Mouse (Mus musculus) brain, adult 2 months (tissue): ENCODE measurements around the gene Jun.

Experiments used
- DNase-seq: peaks from one replicate; pipeline ENCODE4 v3.0.0; 2011; ENCODE audit warnings: low read depth, low spot score

Jun gene

GRCm38 (mm10) chr4:95073214-95073750 is 21.3 kb upstream of the Jun start:
- no peak for DNase-seq

GRCm38 (mm10) chr4:95070407-95070806 is 18.4 kb upstream of the Jun start:
- DNase-seq = no peak

DNA sequence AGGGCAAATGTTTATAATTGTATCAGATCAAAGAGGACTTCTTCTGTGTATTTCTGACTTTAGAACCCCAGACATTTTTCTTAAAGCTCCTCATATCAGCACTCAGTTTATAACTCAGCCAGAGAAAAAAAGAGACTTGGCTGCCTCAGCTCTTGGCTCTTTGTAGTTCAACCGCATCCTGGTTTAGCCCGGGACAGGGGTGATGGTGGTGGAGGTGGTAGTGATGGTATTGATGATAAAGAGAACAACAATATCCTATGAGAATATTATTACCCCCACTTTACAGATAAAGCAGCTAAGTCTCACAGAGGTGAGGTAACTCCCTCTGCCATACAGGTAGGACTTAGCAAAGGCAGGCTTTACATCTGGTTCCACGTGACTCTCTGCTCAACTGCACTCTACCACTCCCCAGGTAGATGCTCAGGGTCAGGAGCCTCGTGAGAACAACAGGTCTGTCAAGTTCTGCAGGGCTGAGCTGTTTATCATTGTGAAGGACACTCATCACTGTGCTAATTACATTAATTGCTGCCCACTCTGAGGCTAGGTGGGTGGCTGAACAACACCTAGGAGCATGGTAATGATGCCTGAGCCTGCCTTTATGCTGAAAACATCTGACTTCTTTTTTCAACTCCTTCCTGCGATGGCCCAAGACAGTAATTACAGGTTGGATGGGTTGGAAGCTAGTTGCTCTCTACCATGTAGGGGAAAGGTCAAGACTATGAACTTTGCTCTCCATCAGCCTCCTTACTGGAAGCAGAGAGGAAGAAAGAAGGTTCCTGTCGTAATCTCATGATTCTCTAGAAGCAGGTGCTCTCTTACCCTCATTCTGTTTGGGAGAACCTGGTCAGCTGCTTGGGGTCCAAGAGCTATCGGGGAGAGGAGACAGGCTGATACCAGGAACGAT is 16.3 kb upstream of the Jun start:
- no peak for DNase-seq

GRCm38 (mm10) chr4:95063609-95064210 is 11.7 kb upstream of the Jun start:
- peak; percentile 30 for DNase-seq

DNA sequence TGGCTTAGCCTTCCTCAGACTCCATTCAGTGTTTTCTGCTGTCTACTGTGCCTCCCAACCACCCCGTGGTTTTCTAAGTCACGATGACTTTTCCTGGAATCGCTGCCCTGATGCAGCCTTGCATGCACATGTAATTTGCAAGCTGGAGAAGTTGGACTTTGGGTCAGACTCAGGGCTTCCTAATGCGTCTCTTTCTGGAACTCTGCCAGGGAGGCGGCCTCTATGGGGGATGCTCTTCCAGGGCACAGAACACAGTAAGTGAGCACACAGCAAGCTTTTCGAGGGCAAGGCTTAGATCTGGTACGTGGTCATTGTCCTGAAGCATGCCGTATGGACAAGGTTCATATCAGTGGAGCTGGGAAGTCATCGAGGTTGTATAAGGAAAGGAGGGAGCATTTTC is 10.9 kb upstream of the Jun start:
- DNase-seq = no peak

- no peak for DNase-seq
These were observed 5.2 kb upstream of the Jun start for GRCm38 (mm10) chr4:95057264-95057663.

GRCm38 (mm10) chr4:95055276-95055675 is 3.3 kb upstream of the Jun start:
- no peak for DNase-seq

GRCm38 (mm10) chr4:95054336-95054735 is 2.3 kb upstream of the Jun start:
- no peak for DNase-seq

GRCm38 (mm10) chr4:95053791-95054117 is 1.7 kb upstream of the Jun start:
- DNase-seq = peak; percentile 81

GRCm38 (mm10) chr4:95053041-95053790 is 1.2 kb upstream of the Jun start:
- peak; percentile 98 for DNase-seq

GRCm38 (mm10) chr4:95051311-95051871 is 631 bp downstream of the Jun start:
- peak; percentile 54 for DNase-seq

DNA sequence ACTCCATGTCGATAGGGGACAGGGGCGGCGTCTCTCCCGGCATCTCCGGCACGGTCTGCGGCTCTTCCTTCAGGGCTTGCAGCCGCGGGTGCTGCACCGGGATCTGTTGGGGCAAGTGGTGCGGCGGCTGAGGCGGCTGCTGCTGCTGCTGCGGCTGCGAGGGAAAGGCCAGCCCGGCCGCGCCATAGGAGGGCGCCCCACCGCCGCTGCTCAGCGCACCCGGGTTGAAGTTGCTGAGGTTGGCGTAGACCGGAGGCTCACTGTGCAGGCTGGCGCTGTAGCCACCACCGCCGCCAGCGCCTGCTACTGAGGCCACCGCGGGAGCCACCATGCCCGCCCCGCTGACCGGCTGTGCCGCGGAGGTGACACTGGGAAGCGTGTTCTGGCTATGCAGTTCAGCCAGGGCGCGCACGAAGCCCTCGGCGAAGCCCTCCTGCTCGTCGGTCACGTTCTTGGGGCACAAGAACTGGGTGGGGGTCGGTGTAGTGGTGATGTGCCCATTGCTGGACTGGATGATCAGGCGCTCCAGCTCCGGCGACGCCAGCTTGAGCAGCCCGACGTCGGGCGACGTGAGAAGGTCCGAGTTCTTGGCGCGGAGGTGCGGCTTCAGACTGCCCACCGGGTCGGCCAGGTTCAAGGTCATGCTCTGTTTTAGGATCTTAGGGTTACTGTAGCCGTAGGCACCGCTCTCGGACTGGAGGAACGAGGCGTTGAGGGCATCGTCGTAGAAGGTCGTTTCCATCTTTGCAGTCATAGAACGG is 1.3 kb downstream of the Jun start:
- peak; percentile 91 for DNase-seq

DNA sequence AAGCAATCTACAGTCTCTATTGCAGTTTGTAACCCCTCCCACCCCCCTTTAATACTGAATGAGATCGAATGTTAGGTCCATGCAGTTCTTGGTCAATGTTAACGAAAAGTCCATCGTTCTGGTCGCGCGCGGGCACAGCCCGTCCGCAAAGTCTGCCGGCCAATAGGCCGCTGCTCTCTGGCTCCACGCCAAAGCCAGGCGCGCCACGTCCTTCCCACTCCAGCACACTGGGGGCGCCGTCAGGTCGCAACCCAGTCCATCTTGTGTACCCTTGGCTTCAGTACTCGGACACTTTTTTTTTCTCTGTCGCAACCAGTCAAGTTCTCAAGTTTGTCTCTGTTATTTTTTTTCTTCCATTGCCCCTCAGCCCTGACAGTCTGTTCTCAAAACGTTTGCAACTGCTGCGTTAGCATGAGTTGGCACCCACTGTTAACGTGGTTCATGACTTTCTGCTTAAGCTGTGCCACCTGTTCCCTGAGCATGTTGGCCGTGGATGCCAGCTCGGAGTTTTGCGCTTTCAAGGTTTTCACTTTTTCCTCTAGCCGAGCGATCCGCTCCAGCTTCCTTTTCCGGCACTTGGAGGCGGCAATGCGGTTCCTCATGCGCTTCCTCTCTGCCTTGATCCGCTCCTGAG is 2.0 kb downstream of the Jun start:
- DNase-seq = peak; percentile 90

DNA sequence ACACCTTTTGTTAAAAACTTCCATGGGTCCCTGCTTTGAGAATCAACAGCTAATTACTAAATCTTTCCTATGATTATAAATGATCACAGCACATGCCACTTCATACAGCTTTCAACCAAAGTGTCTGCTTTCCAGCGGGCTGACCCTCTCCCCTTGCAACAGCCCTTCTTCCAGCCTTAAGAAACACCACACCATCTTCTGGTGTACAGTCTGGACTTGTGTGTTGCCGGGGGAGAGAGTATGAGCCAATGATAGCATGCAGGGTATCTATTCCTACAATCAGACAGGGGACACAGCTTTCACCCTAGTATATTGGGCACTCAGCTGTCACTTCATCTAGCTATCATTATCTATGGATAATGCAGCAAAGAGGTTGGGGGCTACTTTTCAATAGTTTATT is 2.9 kb downstream of the Jun start:
- no peak for DNase-seq

DNA sequence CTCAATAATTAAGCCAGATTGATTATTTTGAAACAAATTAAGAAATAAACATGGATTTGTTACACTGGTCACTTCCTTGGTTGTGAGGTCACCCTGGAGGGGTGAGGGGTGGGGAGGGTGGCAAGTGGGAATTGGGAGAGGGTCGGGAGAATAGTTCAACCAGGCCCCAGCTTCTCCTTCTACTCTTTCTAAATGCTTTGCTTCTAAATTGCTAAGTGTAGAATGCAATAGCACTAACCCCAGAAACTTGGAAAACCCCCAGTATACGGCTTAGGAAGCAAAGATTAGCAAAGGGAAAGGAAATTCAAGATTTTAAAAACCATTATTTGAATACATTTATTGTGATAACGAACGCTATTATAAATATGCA is 3.3 kb downstream of the Jun start:
- DNase-seq = no peak

GRCm38 (mm10) chr4:95048021-95048730 is 3.8 kb downstream of the Jun start:
- no peak for DNase-seq

DNA sequence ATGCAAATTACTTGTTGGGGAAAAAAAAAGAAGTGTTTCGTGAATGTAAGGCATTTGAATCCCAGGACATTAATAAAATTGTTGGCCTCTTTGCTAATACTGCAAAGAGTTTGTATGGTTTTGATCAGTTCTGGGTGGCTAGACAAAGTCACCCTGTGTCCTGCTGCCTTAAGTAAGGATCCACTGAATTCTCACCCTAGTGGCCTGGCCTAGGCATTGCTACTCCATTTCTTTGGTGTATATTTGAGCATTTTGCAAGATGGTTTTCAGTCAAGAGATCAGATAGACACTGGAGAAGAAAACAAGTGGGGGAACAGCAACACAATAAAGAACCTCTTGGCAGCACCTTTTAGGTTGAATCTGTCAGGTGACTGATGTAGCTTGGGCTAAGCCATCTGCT is 6.9 kb downstream of the Jun start:
- peak; percentile 23 for DNase-seq

GRCm38 (mm10) chr4:95044721-95045120 is 7.3 kb downstream of the Jun start:
- DNase-seq = no peak

DNA sequence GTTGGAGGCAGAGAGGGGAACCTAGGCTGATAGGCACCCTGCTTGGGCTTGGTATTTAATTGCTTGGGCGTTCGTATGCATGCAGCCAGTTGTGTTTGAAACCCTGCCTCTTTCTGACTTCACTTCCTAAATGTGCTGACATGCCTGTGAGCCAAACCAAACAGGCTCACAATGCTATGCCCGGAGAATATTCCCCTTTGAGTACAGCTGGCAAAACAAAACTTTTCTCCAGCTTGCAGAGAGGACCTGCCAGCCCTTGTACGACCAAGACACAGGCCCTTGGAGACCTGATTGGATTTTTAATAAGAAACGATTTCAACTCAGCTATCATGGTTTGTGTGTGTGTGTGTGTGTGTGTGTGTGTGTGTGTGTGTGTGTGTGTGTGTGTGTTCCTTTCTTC is 14.0 kb downstream of the Jun start:
- no peak for DNase-seq

GRCm38 (mm10) chr4:95031158-95031557 is 20.9 kb downstream of the Jun start:
- no peak for DNase-seq
